Mouse (Mus musculus): ENCODE data around the gene Mark4. TPM values are rescaled to one million over a fixed set of nuclear protein-coding genes. Genes with fewer than 3 reads are reported as not detected.

Mark4 gene
- polyA plus RNA-seq, 1 experiment from 2014 or later, result 0.99 TPM

GRCm38 (mm10) chr7:19456628-19457027 lies 2.0 kb downstream of the Mark4 start:
- no peak overlapping the region for H3K27ac ChIP-seq (ENCODE audit: low read length)
- H3K4me1 ChIP-seq (ENCODE audit: control insufficient read depth, low read depth, low read length), result peaks cover 13% of the 10 kb centered on the region
- 86% methylated on average over 7 of the region's 7 CpGs for WGBS (ENCODE audit: insufficient replicate concordance)
- no peak overlapping the region for H3K4me2 ChIP-seq (ENCODE audit: low read depth, low read length)
- H3K9me3 ChIP-seq (replicated peaks; ENCODE audit: control insufficient read depth, low read length), result no peaks in the 10 kb centered on the region
- H3K36me3 ChIP-seq (ENCODE audit: control insufficient read depth, insufficient read depth), result no peaks in the 10 kb centered on the region
- H3K4me3 ChIP-seq (ENCODE audit: low read depth, low read length), result no peak overlapping the region
- no peak overlapping the region for H3K9ac ChIP-seq (ENCODE audit: low read depth, low read length)
- no peaks in the 10 kb centered on the region for H3K27me3 ChIP-seq (ENCODE audit: control insufficient read depth, insufficient read depth, low read depth, low read length)
- no peak for ATAC-seq (ENCODE audit: low read depth)

- no peak overlapping the region for H3K4me2 ChIP-seq (ENCODE audit: low read depth, low read length)
- H3K27ac ChIP-seq (ENCODE audit: low read length), result no peak overlapping the region
- no peak overlapping the region for H3K9ac ChIP-seq (ENCODE audit: low read depth, low read length)
- WGBS (ENCODE audit: insufficient replicate concordance), result 58% methylated on average over 11 of the region's 11 CpGs
- H3K4me1 ChIP-seq (ENCODE audit: control insufficient read depth, low read depth, low read length), result peaks cover 13% of the 10 kb centered on the region
- no peak for ATAC-seq (ENCODE audit: low read depth)
- no peaks in the 10 kb centered on the region for H3K36me3 ChIP-seq (ENCODE audit: control insufficient read depth, insufficient read depth)
- no peaks in the 10 kb centered on the region for H3K27me3 ChIP-seq (ENCODE audit: control insufficient read depth, insufficient read depth, low read depth, low read length)
- H3K9me3 ChIP-seq (replicated peaks; ENCODE audit: control insufficient read depth, low read length), result no peaks in the 10 kb centered on the region
- no peak overlapping the region for H3K4me3 ChIP-seq (ENCODE audit: low read depth, low read length)
These were observed 2.7 kb downstream of the Mark4 start for GRCm38 (mm10) chr7:19455819-19456495.

GRCm38 (mm10) chr7:19455186-19455585 lies 3.4 kb downstream of the Mark4 start:
- Histone ChIP-seq H3K9me3 (replicated peaks; ENCODE audit: control insufficient read depth, low read length) (no peaks in the 10 kb centered on the region), H3K4me2 (ENCODE audit: low read depth, low read length) (no peak overlapping the region), H3K4me1 (ENCODE audit: control insufficient read depth, low read depth, low read length) (peaks cover 13% of the 10 kb centered on the region), H3K9ac (ENCODE audit: low read depth, low read length) (no peak overlapping the region), H3K4me3 (ENCODE audit: low read depth, low read length) (no peak overlapping the region), H3K27ac (ENCODE audit: low read length) (no peak overlapping the region), H3K36me3 (ENCODE audit: control insufficient read depth, insufficient read depth) (no peaks in the 10 kb centered on the region), H3K27me3 (ENCODE audit: control insufficient read depth, insufficient read depth, low read depth, low read length) (no peaks in the 10 kb centered on the region)
- no peak for ATAC-seq (ENCODE audit: low read depth)
- WGBS (ENCODE audit: insufficient replicate concordance), result 76% methylated on average over 4 of the region's 4 CpGs

- ATAC-seq (ENCODE audit: low read depth), result no peak
These were observed 9.5 kb downstream of the Mark4 start for GRCm38 (mm10) chr7:19449165-19449564.

GRCm38 (mm10) chr7:19447689-19448088 lies 10.9 kb downstream of the Mark4 start:
- H3K9me3 ChIP-seq (replicated peaks; ENCODE audit: control insufficient read depth, low read length), result no peaks in the 10 kb centered on the region
- H3K27me3 ChIP-seq (ENCODE audit: control insufficient read depth, insufficient read depth, low read depth, low read length), result no peaks in the 10 kb centered on the region
- H3K4me1 ChIP-seq (ENCODE audit: control insufficient read depth, low read depth, low read length), result no peaks in the 10 kb centered on the region
- H3K9ac ChIP-seq (ENCODE audit: low read depth, low read length), result no peak overlapping the region
- ATAC-seq (ENCODE audit: low read depth), result no peak
- no peak overlapping the region for H3K27ac ChIP-seq (ENCODE audit: low read length)
- WGBS (ENCODE audit: insufficient replicate concordance), result 80% methylated on average over 16 of the region's 16 CpGs
- no peaks in the 10 kb centered on the region for H3K36me3 ChIP-seq (ENCODE audit: control insufficient read depth, insufficient read depth)
- no peak overlapping the region for H3K4me3 ChIP-seq (ENCODE audit: low read depth, low read length)
- H3K4me2 ChIP-seq (ENCODE audit: low read depth, low read length), result no peak overlapping the region

More at GRCm38 (mm10) chr7:19449165-19449564, 9.5 kb downstream of the Mark4 start:
- no peaks in the 10 kb centered on the region for H3K9me3 ChIP-seq (replicated peaks; ENCODE audit: control insufficient read depth, low read length)
- no peak overlapping the region for H3K4me2 ChIP-seq (ENCODE audit: low read depth, low read length)
- H3K27me3 ChIP-seq (ENCODE audit: control insufficient read depth, insufficient read depth, low read depth, low read length), result no peaks in the 10 kb centered on the region
- H3K4me3 ChIP-seq (ENCODE audit: low read depth, low read length), result no peak overlapping the region
- 87% methylated on average over 12 of the region's 12 CpGs for WGBS (ENCODE audit: insufficient replicate concordance)
- H3K27ac ChIP-seq (ENCODE audit: low read length), result no peak overlapping the region
- H3K36me3 ChIP-seq (ENCODE audit: control insufficient read depth, insufficient read depth), result no peaks in the 10 kb centered on the region
- no peaks in the 10 kb centered on the region for H3K4me1 ChIP-seq (ENCODE audit: control insufficient read depth, low read depth, low read length)
- no peak overlapping the region for H3K9ac ChIP-seq (ENCODE audit: low read depth, low read length)

- Histone ChIP-seq H3K36me3 (ENCODE audit: control insufficient read depth, insufficient read depth) (no peaks in the 10 kb centered on the region; the same call in 1 of the 2 replicates), H3K4me3 (ENCODE audit: low read depth, low read length) (no peak overlapping the region), H3K27ac (ENCODE audit: low read length) (no peak overlapping the region), H3K27me3 (ENCODE audit: control insufficient read depth, insufficient read depth, low read depth, low read length) (no peaks in the 10 kb centered on the region), H3K9ac (ENCODE audit: low read depth, low read length) (no peak overlapping the region), H3K4me2 (ENCODE audit: low read depth, low read length) (no peak overlapping the region), H3K9me3 (replicated peaks; ENCODE audit: control insufficient read depth, low read length) (no peaks in the 10 kb centered on the region), H3K4me1 (ENCODE audit: control insufficient read depth, low read depth, low read length) (no peaks in the 10 kb centered on the region)
- ATAC-seq (ENCODE audit: low read depth), result no peak
- 73% methylated on average over 12 of the region's 12 CpGs for WGBS (ENCODE audit: insufficient replicate concordance)
These were observed 13.8 kb downstream of the Mark4 start for GRCm38 (mm10) chr7:19444801-19445200.

- Histone ChIP-seq H3K9me3 (replicated peaks; ENCODE audit: control insufficient read depth, low read length) (no peaks in the 10 kb centered on the region), H3K27me3 (ENCODE audit: control insufficient read depth, insufficient read depth, low read depth, low read length) (no peaks in the 10 kb centered on the region), H3K36me3 (ENCODE audit: control insufficient read depth, insufficient read depth) (no peaks in the 10 kb centered on the region; the same call in 1 of the 2 replicates), H3K27ac (ENCODE audit: low read length) (no peak overlapping the region), H3K4me1 (ENCODE audit: control insufficient read depth, low read depth, low read length) (no peaks in the 10 kb centered on the region), H3K4me3 (ENCODE audit: low read depth, low read length) (no peak overlapping the region), H3K4me2 (ENCODE audit: low read depth, low read length) (no peak overlapping the region), H3K9ac (ENCODE audit: low read depth, low read length) (no peak overlapping the region)
- ATAC-seq (ENCODE audit: low read depth), result no peak
- 38% methylated on average over 3 of the region's 3 CpGs for WGBS (ENCODE audit: insufficient replicate concordance)
These were observed 15.3 kb downstream of the Mark4 start for GRCm38 (mm10) chr7:19443344-19443743.

GRCm38 (mm10) chr7:19441448-19442091 lies 17.1 kb downstream of the Mark4 start:
- peak; percentile 59 for ATAC-seq (ENCODE audit: low read depth)
- no peaks in the 10 kb centered on the region for H3K9me3 ChIP-seq (replicated peaks; ENCODE audit: control insufficient read depth, low read length)
- no peak overlapping the region for H3K4me3 ChIP-seq (ENCODE audit: low read depth, low read length)
- no peak overlapping the region for H3K4me2 ChIP-seq (ENCODE audit: low read depth, low read length)
- no peak overlapping the region for H3K9ac ChIP-seq (ENCODE audit: low read depth, low read length)
- H3K27ac ChIP-seq (ENCODE audit: low read length), result no peak overlapping the region
- H3K27me3 ChIP-seq (ENCODE audit: control insufficient read depth, insufficient read depth, low read depth, low read length), result no peaks in the 10 kb centered on the region
- 45% methylated on average over 9 of the region's 9 CpGs for WGBS (ENCODE audit: insufficient replicate concordance)
- H3K4me1 ChIP-seq (ENCODE audit: control insufficient read depth, low read depth, low read length), result no peaks in the 10 kb centered on the region
- peaks cover 2% of the 10 kb centered on the region for H3K36me3 ChIP-seq (ENCODE audit: control insufficient read depth, insufficient read depth)

- Histone ChIP-seq H3K4me3 (ENCODE audit: low read depth, low read length) (no peak overlapping the region), H3K27ac (ENCODE audit: low read length) (no peak overlapping the region), H3K36me3 (ENCODE audit: control insufficient read depth, insufficient read depth) (peaks cover 13% of the 10 kb centered on the region), H3K27me3 (ENCODE audit: control insufficient read depth, insufficient read depth, low read depth, low read length) (no peaks in the 10 kb centered on the region), H3K4me1 (ENCODE audit: control insufficient read depth, low read depth, low read length) (no peaks in the 10 kb centered on the region), H3K9ac (ENCODE audit: low read depth, low read length) (no peak overlapping the region), H3K9me3 (replicated peaks; ENCODE audit: control insufficient read depth, low read length) (no peaks in the 10 kb centered on the region), H3K4me2 (ENCODE audit: low read depth, low read length) (no peak overlapping the region)
- WGBS (ENCODE audit: insufficient replicate concordance), result 75% methylated on average over 9 of the region's 9 CpGs
- ATAC-seq (ENCODE audit: low read depth), result no peak
These were observed 21.6 kb downstream of the Mark4 start for GRCm38 (mm10) chr7:19437048-19437447.

Data from liver, embryonic 16.5 days (tissue).